ENCODE assay signal across 27 mouse cellular contexts in the genomic region with DNA sequence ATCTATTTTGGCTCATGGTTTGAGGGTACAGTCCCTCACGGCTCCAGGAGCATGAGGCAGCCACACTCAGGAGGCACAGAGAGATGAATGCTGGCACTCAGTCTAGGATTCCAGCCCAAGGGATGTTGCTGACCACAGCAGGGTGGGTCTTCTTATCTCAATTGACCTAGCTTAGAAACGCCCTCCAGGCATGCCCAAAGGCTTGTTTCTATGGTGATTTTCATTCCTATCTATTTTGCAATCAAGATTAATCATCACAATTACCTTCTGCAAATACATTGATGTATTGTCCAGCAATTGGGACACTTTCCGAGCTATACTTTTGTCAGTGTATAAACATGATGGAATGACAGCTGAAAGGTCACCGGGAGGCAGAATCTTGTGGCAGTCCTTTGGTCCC.
DNase-seq lines count a peak whose midpoint lies in the region; ATAC-seq and TF ChIP-seq lines count a peak whose summit lies in the region.
"Had no signal": no experiment of that assay in that cellular context is flagged by ENCODE, and none has a peak within 500 bp of the region (broad histone marks: within the 10 kb centered on the region; RNA-seq: fewer than 3 reads in every experiment).

No protein-coding gene starts in this region.

- no peak for ATAC-seq in cerebellum, adult (ENCODE audit: insufficient number of reproducible peaks, low FRiP score, low TSS enrichment)
- ATAC-seq: forebrain, embryonic 14.5 days; forebrain, postnatal 0 days; inflammation-experienced regulatory T-cells, adult 6 months; intestine, embryonic 16.5 days had no signal

- TF ChIP-seq POLR2A in myocyte (IDR thresholded peaks at IDR 0.05; ENCODE audit: insufficient read length, low read depth), result no peak
- no peak for TF ChIP-seq POLR2A in cerebellum, adult 2 months (IDR thresholded peaks at IDR 0.05; ENCODE audit: borderline replicate concordance, insufficient read depth, low read length)

- H3K36me3 ChIP-seq in myocyte (ENCODE audit: control insufficient read depth, insufficient read depth), result no peaks in the 10 kb centered on the region
- H3K36me3 ChIP-seq: embryonic facial prominence, embryonic 10.5 days; embryonic facial prominence, embryonic 13.5 days; heart, embryonic 12.5 days; heart, embryonic 15.5 days had no signal

- H3K27me3 ChIP-seq in myocyte (ENCODE audit: control insufficient read depth, insufficient read depth, insufficient read length), result no peaks in the 10 kb centered on the region
- no peaks in the 10 kb centered on the region for H3K27me3 ChIP-seq in cerebellum, adult 2 months (ENCODE audit: control insufficient read depth, insufficient read depth, low read length)
- H3K27me3 ChIP-seq: embryonic facial prominence, embryonic 13.5 days; heart, embryonic 12.5 days; heart, embryonic 15.5 days had no signal

- H3K4me3 ChIP-seq in myocyte, result no peak overlapping the region
- no peak overlapping the region for H3K4me3 ChIP-seq in cerebellum, adult 2 months (replicated peaks; ENCODE audit: insufficient read depth, low read depth, low read length)
- H3K4me3 ChIP-seq: embryonic facial prominence, embryonic 10.5 days; embryonic facial prominence, embryonic 13.5 days; heart, embryonic 12.5 days; heart, embryonic 15.5 days had no signal

- peak overlapping the region; percentile 18 for H3K4me2 ChIP-seq in myocyte (ENCODE audit: low read depth)
- H3K4me2 ChIP-seq: embryonic facial prominence, embryonic 13.5 days; heart, embryonic 12.5 days; heart, embryonic 15.5 days; hindbrain, embryonic 14.5 days had no signal

- no peak overlapping the region for H3ac ChIP-seq in myocyte (ENCODE audit: control insufficient read depth, insufficient read length)

- 65% methylated on average over 4 of the region's 4 CpGs for WGBS in cerebellum, adult 2 months

- no peaks in the 10 kb centered on the region for H3K4me1 ChIP-seq in cerebellum, adult 2 months (ENCODE audit: control insufficient read depth, insufficient read depth, low read length)
- H3K4me1 ChIP-seq: embryonic facial prominence, embryonic 10.5 days; embryonic facial prominence, embryonic 13.5 days; heart, embryonic 12.5 days; heart, embryonic 15.5 days had no signal

- TF ChIP-seq CTCF in cerebellum, adult 2 months (IDR thresholded peaks at IDR 0.05; ENCODE audit: borderline replicate concordance, insufficient read depth, low read depth, low read length), result no peak

- H3K27ac ChIP-seq in cerebellum, adult 2 months (ENCODE audit: insufficient read depth, low read length), result no peak overlapping the region
- H3K27ac ChIP-seq: embryonic facial prominence, embryonic 10.5 days; embryonic facial prominence, embryonic 13.5 days; heart, embryonic 15.5 days; hindbrain, embryonic 14.5 days; hindbrain, postnatal 0 days had no signal

- no peaks in the 10 kb centered on the region for H3K79me2 ChIP-seq in myocyte (ENCODE audit: control insufficient read depth, insufficient read depth)

- peak; percentile 6 for DNase-seq in adrenal gland, adult 8-10 months
- DNase-seq in adrenal gland, adult 18-20 months (ENCODE audit: low spot score in 2 of 2), result no peak
- DNase-seq in NIH3T3 (ENCODE audit: low read depth), result peak; percentile 71
- DNase-seq in cerebellum, adult 2 months, result no peak
- no peak for DNase-seq in embryo, embryonic 10 days (ENCODE audit: low spot score)
- DNase-seq: adrenal gland, postnatal 14 days; cerebellum, adult 18-20 months; cerebellum, adult 9-11 months; cerebellum, postnatal 25 days; embryo, embryonic 11 days; forebrain, postnatal 0 days; gastrocnemius, postnatal 25 days; heart, adult 18-20 months; heart, postnatal 10 days; heart, postnatal 4 days; kidney, adult 18-20 months had no signal

TF ChIP-seq in myocyte, 11 proteins besides CTCF, POLR2A, EP300 and RAD21:
- TF ChIP-seq USF1 (IDR thresholded peaks at IDR 0.05; ENCODE audit: low read depth) (no peak), CEBPB (IDR thresholded peaks at IDR 0.05; ENCODE audit: insufficient read depth, poor library complexity, severe bottlenecking) (peak; percentile 36; the same call in 1 of the 2 replicates), MYOG (IDR thresholded peaks at IDR 0.05; ENCODE audit: control insufficient read depth in 1 of 3, insufficient read depth in 1 of 3, insufficient read length in 2 of 3, low read depth in 2 of 3) (no peak), TCF12 (IDR thresholded peaks at IDR 0.05; ENCODE audit: insufficient read depth, poor library complexity, severe bottlenecking) (no peak), MAX (IDR thresholded peaks at IDR 0.05; ENCODE audit: low read depth) (no peak), TCF3 (IDR thresholded peaks at IDR 0.05; ENCODE audit: insufficient read length, low read depth) (no peak), MYOD1 (IDR thresholded peaks at IDR 0.05; ENCODE audit: control insufficient read depth in 1 of 3, insufficient read length in 2 of 3, low read depth in 2 of 3) (no peak), REST (IDR thresholded peaks at IDR 0.05; ENCODE audit: insufficient read depth, insufficient read length) (no peak)
TF ChIP-seq in myocyte: peak in this region for 1.

Comparison
In these comparisons a context has a peak if more than half of its experiments do, and no peak if none do; other contexts are left out.
1. DNase-seq: peak in adrenal gland, adult 8-10 months (single experiment) and NIH3T3 (single experiment); none in adrenal gland, adult 18-20 months (0 of 2), cerebellum, adult 2 months (0 of 2) and embryo, embryonic 10 days (single experiment).